Mouse (Mus musculus): ENCODE results near the gene I830077J02Rik. TPM values are rescaled to one million over a fixed set of nuclear protein-coding genes. Genes with fewer than 3 reads are reported as not detected.
A peak's percentile ranks its signal among the peaks of the same experiment; 100 is the strongest.

Gene I830077J02Rik
- polyA plus RNA-seq (2014; fragmentation: Nextera tagmentation; extraction: Ambion mirVana) = 0.57 and 0.76 TPM in 2 replicates

DNA sequence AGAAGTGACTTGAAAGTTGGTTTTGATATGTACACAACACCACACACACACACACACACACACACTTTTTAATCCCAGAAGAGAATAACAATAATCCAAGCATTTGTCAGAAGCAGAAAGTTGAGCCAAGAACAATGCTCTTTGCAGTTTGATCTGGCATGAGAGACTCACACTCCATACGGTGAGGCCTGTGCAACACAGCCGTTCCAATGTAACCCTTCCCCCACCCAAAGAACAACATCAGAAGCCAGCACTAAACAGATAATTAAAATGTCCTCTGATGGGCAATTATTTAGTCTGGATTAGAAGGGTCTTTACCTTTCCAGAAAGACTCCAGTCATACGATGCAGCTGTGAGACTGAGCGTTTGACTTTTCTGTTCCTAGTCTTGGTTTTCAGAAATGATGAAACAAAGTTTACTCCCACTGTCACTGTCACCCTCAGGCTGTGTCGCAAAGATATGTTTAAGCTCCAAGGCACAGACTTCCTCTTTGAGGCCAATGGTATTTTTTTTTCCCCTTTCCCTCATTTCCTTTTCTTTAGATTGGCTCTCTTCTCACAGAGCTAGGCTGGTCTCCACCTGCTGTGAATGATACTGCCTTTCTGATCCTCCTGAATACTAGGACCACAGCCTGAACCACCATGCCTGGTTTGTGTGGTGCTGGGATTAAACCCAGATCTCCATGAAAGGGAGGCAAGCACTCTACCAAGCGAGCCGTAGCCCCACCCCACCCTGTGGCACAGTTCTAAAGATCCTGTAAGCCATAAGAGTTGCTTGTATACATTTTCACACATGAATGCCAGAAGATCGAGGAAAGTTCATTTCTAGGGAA is at the start of gene I830077J02Rik:
I830077J02Rik (minus strand) TSS at position 425 of the 832 bp plus-strand sequence.
- DNase-seq (ENCODE audit: low spot score) (no peak), ATAC-seq (ENCODE audit: insufficient read depth, low FRiP score, low TSS enrichment) (no peak)
- Histone ChIP-seq H3K9me3 (ENCODE audit: control insufficient read depth, low read length) (no peaks in the 10 kb centered on the region), H3K4me3 (ENCODE audit: low read depth, low read length) (no peak within 1 kb of the TSS), H3K4me1 (ENCODE audit: control insufficient read depth, insufficient read depth, low read length) (no peaks in the 10 kb centered on the region), H3K27ac (ENCODE audit: low read depth, low read length) (no peak within 1 kb of the TSS), H3K9ac (ENCODE audit: low read length) (no peak within 1 kb of the TSS), H3K36me3 (ENCODE audit: control insufficient read depth, insufficient read depth, low read length) (no peaks in the 10 kb centered on the region; the same call in 1 of the 2 replicates), H3K4me2 (ENCODE audit: low read depth) (no peak within 1 kb of the TSS), H3K27me3 (ENCODE audit: control insufficient read depth, insufficient read depth, low read length) (no peaks in the 10 kb centered on the region)
- 90% methylated on average over 8 of the region's 8 CpGs for WGBS

DNA sequence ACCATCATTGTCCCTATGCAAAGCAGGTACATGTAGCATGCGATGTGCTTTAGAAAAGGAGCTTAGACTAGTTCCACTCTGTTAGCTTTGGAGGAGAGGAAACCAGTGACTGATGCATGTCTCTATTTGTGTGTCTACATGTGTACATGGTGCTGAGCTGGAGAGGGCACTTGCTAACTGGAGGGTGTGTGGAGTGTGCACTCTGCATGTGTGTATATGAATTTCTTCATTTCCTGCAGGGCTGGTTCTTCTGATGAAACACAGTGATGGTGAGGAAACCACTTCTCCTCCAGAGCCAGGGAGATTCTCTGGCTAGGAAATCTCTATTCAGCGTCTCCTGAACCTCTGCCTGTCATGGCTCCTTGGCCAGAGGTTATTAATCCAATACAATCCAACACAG is 41.7 kb upstream of the I830077J02Rik start:
- 88% methylated on average over 2 of the region's 2 CpGs for WGBS
- H3K36me3 ChIP-seq (ENCODE audit: control insufficient read depth, insufficient read depth, low read length) = no peaks in the 10 kb centered on the region; the same call in 1 of the 2 replicates
- DNase-seq (ENCODE audit: low spot score) (no peak), ATAC-seq (ENCODE audit: insufficient read depth, low FRiP score, low TSS enrichment) (no peak)
- no peaks in the 10 kb centered on the region for H3K27me3 ChIP-seq (ENCODE audit: control insufficient read depth, insufficient read depth, low read length)
- no peak overlapping the region for H3K4me3 ChIP-seq (ENCODE audit: low read depth, low read length)
- no peak overlapping the region for H3K4me2 ChIP-seq (ENCODE audit: low read depth)
- no peak overlapping the region for H3K9ac ChIP-seq (ENCODE audit: low read length)
- no peaks in the 10 kb centered on the region for H3K9me3 ChIP-seq (ENCODE audit: control insufficient read depth, low read length)
- no peaks in the 10 kb centered on the region for H3K4me1 ChIP-seq (ENCODE audit: control insufficient read depth, insufficient read depth, low read length)
- H3K27ac ChIP-seq (ENCODE audit: low read depth, low read length) = no peak overlapping the region

- no peak within 1 kb of the TSS for H3K27ac ChIP-seq (ENCODE audit: low read depth, low read length)
- ATAC-seq (ENCODE audit: insufficient read depth, low FRiP score, low TSS enrichment) = no peak
- H3K9me3 ChIP-seq (ENCODE audit: control insufficient read depth, low read length) = no peaks in the 10 kb centered on the region
- no peak within 1 kb of the TSS for H3K9ac ChIP-seq (ENCODE audit: low read length)
- H3K27me3 ChIP-seq (ENCODE audit: control insufficient read depth, insufficient read depth, low read length) = no peaks in the 10 kb centered on the region
- no peaks in the 10 kb centered on the region for H3K4me1 ChIP-seq (ENCODE audit: control insufficient read depth, insufficient read depth, low read length)
- H3K36me3 ChIP-seq (ENCODE audit: control insufficient read depth, insufficient read depth, low read length) = no peaks in the 10 kb centered on the region; the same call in 1 of the 2 replicates
- no peak within 1 kb of the TSS for H3K4me3 ChIP-seq (ENCODE audit: low read depth, low read length)
- WGBS = 80% methylated on average over 3 of the region's 3 CpGs
- no peak within 1 kb of the TSS for H3K4me2 ChIP-seq (ENCODE audit: low read depth)
- DNase-seq (ENCODE audit: low spot score) = no peak
Measured at GRCm38 (mm10) chr3:105973411-105973810, 40.9 kb upstream of the I830077J02Rik start, which contains the start of gene Ovgp1. Gene Ovgp1, plus strand, starts transcription at chr3:105973711.

DNA sequence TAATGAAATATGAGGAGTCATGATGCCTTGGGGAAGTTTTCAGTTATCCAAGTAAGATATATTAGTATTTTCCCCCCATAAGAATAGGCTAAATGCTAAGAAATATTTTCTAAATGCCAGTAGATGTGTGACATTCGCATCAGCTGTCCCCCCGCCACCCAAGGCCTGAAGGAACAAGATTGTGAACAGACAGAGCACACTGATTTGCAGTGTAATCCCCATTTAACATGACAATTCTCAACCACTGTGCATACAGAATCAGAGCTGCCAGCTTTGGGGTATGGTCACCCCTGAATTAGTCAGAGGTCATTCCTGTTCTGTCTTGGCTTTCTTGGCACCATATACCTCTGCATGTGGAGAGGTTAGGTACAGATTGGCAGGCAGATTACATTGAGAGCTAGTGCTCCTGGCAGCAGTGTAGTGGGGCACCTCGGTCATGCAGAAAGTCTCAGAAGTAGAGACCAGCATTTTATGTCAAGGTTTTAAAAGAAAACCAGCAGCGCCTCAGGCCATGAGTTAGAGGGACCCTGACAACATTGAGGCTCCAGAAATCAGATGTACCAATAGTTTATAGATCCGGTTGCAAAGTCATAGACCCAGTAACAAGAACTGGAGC is 39.5 kb upstream of the I830077J02Rik start:
- ATAC-seq (ENCODE audit: insufficient read depth, low FRiP score, low TSS enrichment) = no peak

DNA sequence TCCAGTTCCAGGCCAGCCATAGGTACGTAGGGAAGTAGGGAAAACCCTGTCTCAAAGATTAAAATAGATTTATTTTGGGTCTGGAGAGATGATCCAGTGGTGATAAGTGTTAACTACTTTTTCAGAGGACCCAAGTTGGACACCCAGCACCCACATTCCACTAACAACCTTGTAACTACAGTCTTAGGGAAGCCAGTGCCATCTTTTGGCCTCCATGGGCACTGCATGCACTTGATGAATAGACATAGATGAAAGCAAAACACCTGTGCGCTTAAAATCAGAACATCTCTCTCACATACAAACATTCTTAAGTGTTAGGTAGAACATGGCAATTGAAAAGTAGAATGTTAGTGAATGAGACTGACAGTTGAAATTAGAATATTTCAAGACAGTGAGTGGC is 28.2 kb upstream of the I830077J02Rik start:
- 96% methylated on average over 2 of the region's 2 CpGs for WGBS
- DNase-seq (ENCODE audit: low spot score) = no peak
- Histone ChIP-seq H3K4me1 (ENCODE audit: control insufficient read depth, insufficient read depth, low read length) (peaks cover 12% of the 10 kb centered on the region; the same call in 1 of the 2 replicates), H3K27ac (ENCODE audit: low read depth, low read length) (no peak overlapping the region), H3K36me3 (ENCODE audit: control insufficient read depth, insufficient read depth, low read length) (peaks cover 9% of the 10 kb centered on the region), H3K4me3 (ENCODE audit: low read depth, low read length) (peak overlapping the region; percentile 81; the same call in 1 of the 2 replicates), H3K4me2 (ENCODE audit: low read depth) (peak overlapping the region; percentile 70), H3K27me3 (ENCODE audit: control insufficient read depth, insufficient read depth, low read length) (no peaks in the 10 kb centered on the region), H3K9me3 (ENCODE audit: control insufficient read depth, low read length) (no peaks in the 10 kb centered on the region), H3K9ac (ENCODE audit: low read length) (no peak overlapping the region)
- no peak for ATAC-seq (ENCODE audit: insufficient read depth, low FRiP score, low TSS enrichment)

More for the DNA sequence above, 39.5 kb upstream of the I830077J02Rik start:
- H3K36me3 ChIP-seq (ENCODE audit: control insufficient read depth, insufficient read depth, low read length) = peaks cover 4% of the 10 kb centered on the region
- no peak overlapping the region for H3K4me2 ChIP-seq (ENCODE audit: low read depth)
- H3K4me3 ChIP-seq (ENCODE audit: low read depth, low read length) = no peak overlapping the region
- no peaks in the 10 kb centered on the region for H3K27me3 ChIP-seq (ENCODE audit: control insufficient read depth, insufficient read depth, low read length)
- H3K9me3 ChIP-seq (ENCODE audit: control insufficient read depth, low read length) = no peaks in the 10 kb centered on the region
- no peak overlapping the region for H3K27ac ChIP-seq (ENCODE audit: low read depth, low read length)
- H3K9ac ChIP-seq (ENCODE audit: low read length) = no peak overlapping the region
- H3K4me1 ChIP-seq (ENCODE audit: control insufficient read depth, insufficient read depth, low read length) = no peaks in the 10 kb centered on the region
- 84% methylated on average over 5 of the region's 5 CpGs for WGBS
- no peak for DNase-seq (ENCODE audit: low spot score)

DNA sequence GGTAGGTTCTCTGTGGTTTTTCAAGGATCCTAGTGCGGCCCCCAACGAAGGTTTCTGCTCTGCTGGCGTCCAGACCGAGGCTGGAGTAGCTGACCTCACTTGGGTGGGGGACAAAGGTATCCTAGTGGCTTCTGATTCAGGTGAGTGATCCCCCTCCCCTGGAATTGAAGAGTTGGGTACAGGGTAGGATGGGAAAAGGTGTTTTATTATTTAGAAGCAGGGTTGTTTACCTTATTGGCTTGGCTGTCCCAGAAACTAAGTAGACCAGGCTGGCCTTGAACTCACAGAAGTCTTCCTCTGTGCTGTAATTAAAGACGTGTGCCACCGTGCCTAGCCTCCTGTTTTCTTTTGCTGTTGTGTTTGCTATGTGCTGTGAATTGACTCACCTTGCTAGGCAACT is 27.5 kb upstream of the I830077J02Rik start, which contains the start of gene Atp5f1:
Atp5f1 (minus strand) TSS at position 101 of the 400 bp plus-strand sequence.
- peaks cover 12% of the 10 kb centered on the region; the same call in 1 of the 2 replicates for H3K4me1 ChIP-seq (ENCODE audit: control insufficient read depth, insufficient read depth, low read length)
- H3K27me3 ChIP-seq (ENCODE audit: control insufficient read depth, insufficient read depth, low read length) = no peaks in the 10 kb centered on the region
- H3K9ac ChIP-seq (ENCODE audit: low read length) = peak within 1 kb of the TSS; percentile 94
- peak within 1 kb of the TSS; percentile 71 for H3K4me2 ChIP-seq (ENCODE audit: low read depth)
- peaks cover 8% of the 10 kb centered on the region for H3K36me3 ChIP-seq (ENCODE audit: control insufficient read depth, insufficient read depth, low read length)
- WGBS = 5% methylated on average over 6 of the region's 6 CpGs
- ATAC-seq (ENCODE audit: insufficient read depth, low FRiP score, low TSS enrichment) = no peak
- H3K4me3 ChIP-seq (ENCODE audit: low read depth, low read length) = peak within 1 kb of the TSS; percentile 81
- H3K27ac ChIP-seq (ENCODE audit: low read depth, low read length) = peak within 1 kb of the TSS; percentile 92
- no peaks in the 10 kb centered on the region for H3K9me3 ChIP-seq (ENCODE audit: control insufficient read depth, low read length)
- DNase-seq (ENCODE audit: low spot score) = no peak

DNA sequence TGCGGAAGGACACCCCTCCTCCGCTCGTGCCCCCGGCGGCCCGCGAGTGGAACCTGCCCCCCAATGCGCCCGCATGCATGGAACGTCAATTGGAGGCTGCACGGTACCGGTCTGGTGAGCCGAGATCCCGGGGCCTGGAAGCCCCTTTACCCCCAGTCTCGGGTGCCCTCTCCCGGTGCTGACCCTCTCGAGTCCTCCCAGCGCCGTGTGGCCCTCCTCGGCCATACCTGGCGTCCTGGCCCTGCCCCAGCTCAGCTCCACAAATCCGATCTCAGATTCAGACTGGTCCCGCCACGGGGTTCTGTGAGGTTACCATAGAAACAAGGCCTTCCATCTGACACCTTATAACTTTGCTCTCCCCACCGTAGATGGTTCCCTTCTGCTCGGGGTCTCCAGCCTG is 27.1 kb upstream of the I830077J02Rik start:
- Histone ChIP-seq H3K27ac (ENCODE audit: low read depth, low read length) (0 out of 2 replicates have a peak overlapping the region, but pooled peaks have one; percentile 39), H3K4me1 (ENCODE audit: control insufficient read depth, insufficient read depth, low read length) (peaks cover 12% of the 10 kb centered on the region; the same call in 1 of the 2 replicates), H3K36me3 (ENCODE audit: control insufficient read depth, insufficient read depth, low read length) (peaks cover 5% of the 10 kb centered on the region), H3K9ac (ENCODE audit: low read length) (peak overlapping the region; percentile 80), H3K4me3 (ENCODE audit: low read depth, low read length) (peak overlapping the region; percentile 81), H3K27me3 (ENCODE audit: control insufficient read depth, insufficient read depth, low read length) (no peaks in the 10 kb centered on the region), H3K4me2 (ENCODE audit: low read depth) (peak overlapping the region; percentile 70), H3K9me3 (ENCODE audit: control insufficient read depth, low read length) (no peaks in the 10 kb centered on the region)
- DNase-seq (ENCODE audit: low spot score) (no peak), ATAC-seq (ENCODE audit: insufficient read depth, low FRiP score, low TSS enrichment) (peak; percentile 79)
- WGBS = under 1% methylated on average over 21 of the region's 26 CpGs

DNA sequence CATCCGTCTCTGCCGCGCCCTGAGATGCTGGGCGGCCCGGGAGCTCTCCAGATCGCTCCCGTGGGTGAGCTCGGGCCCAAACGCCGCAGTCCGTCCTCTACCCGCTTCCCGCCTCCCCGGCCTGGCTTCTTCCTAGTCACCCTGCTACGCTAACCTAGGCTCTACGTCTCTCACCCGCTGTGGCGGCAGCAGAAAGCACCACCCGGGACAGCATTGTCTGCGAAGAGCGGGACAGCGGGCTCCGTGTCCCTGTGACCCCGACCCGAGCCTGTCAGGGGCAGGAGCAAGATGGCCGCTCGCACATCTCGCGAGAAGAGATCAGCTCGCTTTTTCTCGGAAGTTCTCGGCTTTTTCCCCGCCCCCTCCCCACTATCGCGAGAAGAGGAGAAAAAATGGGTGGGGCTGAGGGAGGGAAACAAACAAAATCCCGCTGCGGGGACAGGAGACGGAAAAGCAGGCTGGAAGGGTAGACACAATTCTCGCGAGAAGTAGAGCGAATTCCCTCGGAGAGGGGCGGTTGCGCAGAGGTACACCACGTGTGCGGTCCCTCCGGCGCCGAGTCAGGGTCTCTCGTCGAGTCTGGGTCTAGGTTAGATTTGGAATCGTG is 26.6 kb upstream of the I830077J02Rik start, which contains the start of gene Wdr77:
Wdr77 (plus strand) TSS at position 396 of the 607 bp plus-strand sequence.
- H3K4me1 ChIP-seq (ENCODE audit: control insufficient read depth, insufficient read depth, low read length) = peaks cover 12% of the 10 kb centered on the region; the same call in 1 of the 2 replicates
- peak; percentile 99 for DNase-seq (ENCODE audit: low spot score)
- peak within 1 kb of the TSS; percentile 94 for H3K9ac ChIP-seq (ENCODE audit: low read length)
- peak within 1 kb of the TSS; percentile 81 for H3K4me3 ChIP-seq (ENCODE audit: low read depth, low read length)
- no peaks in the 10 kb centered on the region for H3K27me3 ChIP-seq (ENCODE audit: control insufficient read depth, insufficient read depth, low read length)
- peaks cover 4% of the 10 kb centered on the region for H3K36me3 ChIP-seq (ENCODE audit: control insufficient read depth, insufficient read depth, low read length)
- peak within 1 kb of the TSS; percentile 71 for H3K4me2 ChIP-seq (ENCODE audit: low read depth)
- H3K27ac ChIP-seq (ENCODE audit: low read depth, low read length) = peak within 1 kb of the TSS; percentile 92
- peak; percentile 97 for ATAC-seq (ENCODE audit: insufficient read depth, low FRiP score, low TSS enrichment)
- no peaks in the 10 kb centered on the region for H3K9me3 ChIP-seq (ENCODE audit: control insufficient read depth, low read length)
- WGBS = under 1% methylated on average over 52 of the region's 52 CpGs

Data from neural tube, embryonic 11.5 days (tissue).